17 mouse cellular contexts compared by ENCODE assay signal in genomic region chr14:46260291-46260980, GRCm38 (mm10).
DNase-seq lines count a peak whose midpoint lies in the region; ATAC-seq and TF ChIP-seq lines count a peak whose summit lies in the region.
"Had no signal": no experiment of that assay in that cellular context is flagged by ENCODE, and none has a peak within 500 bp of the region (broad histone marks: within the 10 kb centered on the region; RNA-seq: fewer than 3 reads in every experiment).

No protein-coding gene starts in this region.

- no peaks in the 10 kb centered on the region for H3K27me3 ChIP-seq in liver, embryonic 11.5 days (replicated peaks; ENCODE audit: control insufficient read depth, insufficient read depth, low read length)
- H3K27me3 ChIP-seq in kidney, embryonic 16.5 days (ENCODE audit: insufficient read depth, low read length), result no peaks in the 10 kb centered on the region
- H3K27me3 ChIP-seq in liver, embryonic 12.5 days (replicated peaks), result no peaks in the 10 kb centered on the region
- no peaks in the 10 kb centered on the region for H3K27me3 ChIP-seq in forebrain, postnatal 0 days (ENCODE audit: insufficient read depth, low read length)
- H3K27me3 ChIP-seq: CH12.LX; embryonic facial prominence, embryonic 12.5 days; limb, embryonic 15.5 days; neural tube, embryonic 12.5 days had no signal

- WGBS in liver, embryonic 11.5 days, result 77% methylated on average over 4 of the region's 4 CpGs
- 66% methylated on average over 4 of the region's 4 CpGs for WGBS in kidney, embryonic 16.5 days
- WGBS in liver, embryonic 12.5 days (ENCODE audit: insufficient replicate concordance), result 50% methylated on average over 4 of the region's 4 CpGs
- WGBS in forebrain, postnatal 0 days, result 73% methylated on average over 4 of the region's 4 CpGs

- H3K4me3 ChIP-seq in liver, embryonic 11.5 days (ENCODE audit: low read depth, low read length), result no peak overlapping the region
- no peak overlapping the region for H3K4me3 ChIP-seq in kidney, embryonic 16.5 days (ENCODE audit: low read length)
- no peak overlapping the region for H3K4me3 ChIP-seq in liver, embryonic 12.5 days
- no peak overlapping the region for H3K4me3 ChIP-seq in forebrain, postnatal 0 days (ENCODE audit: low read depth, low read length)
- H3K4me3 ChIP-seq: embryonic facial prominence, embryonic 12.5 days; heart, adult 2 months; limb, embryonic 15.5 days; neural tube, embryonic 12.5 days had no signal

- peak; percentile 5 for DNase-seq in liver
- DNase-seq in liver, embryonic 11.5 days (ENCODE audit: low spot score), result no peak
- DNase-seq in gastrocnemius, postnatal 25 days, result no peak
- no peak for DNase-seq in forebrain, postnatal 0 days
- no peak for DNase-seq in adrenal gland, adult 18-20 months (ENCODE audit: low spot score in 2 of 2)
- DNase-seq: adrenal gland, postnatal 25 days; cerebellum, adult 9-10 months; heart, adult 2 months; lung, postnatal 14 days; spleen, adult 18-20 months had no signal

- H3K4me2 ChIP-seq in liver, embryonic 11.5 days, result no peak overlapping the region
- no peak overlapping the region for H3K4me2 ChIP-seq in kidney, embryonic 16.5 days (replicated peaks; ENCODE audit: low read depth, low read length)
- H3K4me2 ChIP-seq in liver, embryonic 12.5 days, result no peak overlapping the region
- no peak overlapping the region for H3K4me2 ChIP-seq in forebrain, postnatal 0 days (ENCODE audit: low read depth)
- H3K4me2 ChIP-seq: embryonic facial prominence, embryonic 12.5 days; limb, embryonic 15.5 days; neural tube, embryonic 12.5 days had no signal

- H3K9ac ChIP-seq in liver, embryonic 11.5 days (ENCODE audit: low read depth, low read length), result no peak overlapping the region
- no peak overlapping the region for H3K9ac ChIP-seq in kidney, embryonic 16.5 days (replicated peaks; ENCODE audit: low read length)
- H3K9ac ChIP-seq in liver, embryonic 12.5 days, result no peak overlapping the region
- H3K9ac ChIP-seq in forebrain, postnatal 0 days, result no peak overlapping the region
- H3K9ac ChIP-seq: embryonic facial prominence, embryonic 12.5 days; limb, embryonic 15.5 days; neural tube, embryonic 12.5 days had no signal

- H3K36me3 ChIP-seq in liver, embryonic 11.5 days (ENCODE audit: control insufficient read depth, insufficient read depth, low read length), result no peaks in the 10 kb centered on the region
- no peaks in the 10 kb centered on the region for H3K36me3 ChIP-seq in kidney, embryonic 16.5 days (ENCODE audit: insufficient read depth, low read length)
- no peaks in the 10 kb centered on the region for H3K36me3 ChIP-seq in liver, embryonic 12.5 days
- no peaks in the 10 kb centered on the region for H3K36me3 ChIP-seq in forebrain, postnatal 0 days (ENCODE audit: insufficient read depth)
- H3K36me3 ChIP-seq: embryonic facial prominence, embryonic 12.5 days; limb, embryonic 15.5 days; neural tube, embryonic 12.5 days had no signal

- H3K27ac ChIP-seq in liver, embryonic 11.5 days (ENCODE audit: low read depth, low read length), result no peak overlapping the region
- peak overlapping the region; percentile 84; the same call in 1 of the 2 replicates for H3K27ac ChIP-seq in kidney, embryonic 16.5 days (ENCODE audit: low read length)
- no peak overlapping the region for H3K27ac ChIP-seq in liver, embryonic 12.5 days
- H3K27ac ChIP-seq in forebrain, postnatal 0 days (ENCODE audit: low read depth, low read length), result no peak overlapping the region
- H3K27ac ChIP-seq: embryonic facial prominence, embryonic 12.5 days; heart, adult 2 months; limb, embryonic 15.5 days; neural tube, embryonic 12.5 days had no signal

- H3K4me1 ChIP-seq in liver, embryonic 11.5 days (replicated peaks; ENCODE audit: control insufficient read depth, insufficient read depth, low read length), result no peaks in the 10 kb centered on the region
- 0 out of 2 replicates have a peak, but pooled peaks cover 5% of the 10 kb centered on the region for H3K4me1 ChIP-seq in kidney, embryonic 16.5 days (ENCODE audit: insufficient read depth, low read length)
- H3K4me1 ChIP-seq in liver, embryonic 12.5 days, result no peaks in the 10 kb centered on the region
- H3K4me1 ChIP-seq in forebrain, postnatal 0 days (ENCODE audit: insufficient read depth), result no peaks in the 10 kb centered on the region
- H3K4me1 ChIP-seq: embryonic facial prominence, embryonic 12.5 days; limb, embryonic 15.5 days; neural tube, embryonic 12.5 days had no signal

- TF ChIP-seq CTCF in forebrain, postnatal 0 days (IDR thresholded peaks at IDR 0.05; ENCODE audit: low read depth), result no peak

- H3K9me3 ChIP-seq in liver, embryonic 11.5 days (ENCODE audit: control insufficient read depth, low read length), result no peaks in the 10 kb centered on the region
- no peaks in the 10 kb centered on the region for H3K9me3 ChIP-seq in kidney, embryonic 16.5 days (ENCODE audit: low read length)
- no peaks in the 10 kb centered on the region for H3K9me3 ChIP-seq in liver, embryonic 12.5 days (replicated peaks)
- H3K9me3 ChIP-seq in forebrain, postnatal 0 days (ENCODE audit: low read length), result no peaks in the 10 kb centered on the region
- H3K9me3 ChIP-seq: embryonic facial prominence, embryonic 12.5 days; limb, embryonic 15.5 days; neural tube, embryonic 12.5 days had no signal

- no peak for ATAC-seq in liver, embryonic 11.5 days (replicated peaks; ENCODE audit: low FRiP score)
- ATAC-seq in kidney, embryonic 16.5 days (ENCODE audit: low FRiP score, low TSS enrichment), result peak; percentile 90
- ATAC-seq in liver, embryonic 12.5 days, result peak; percentile 47; the same call in 1 of the 2 replicates
- no peak for ATAC-seq in forebrain, postnatal 0 days
- ATAC-seq: activated CD4-positive, CD25-positive, alpha-beta regulatory T cell, adult 4 months had no signal

Comparison
In these comparisons a context has a peak if more than half of its experiments do, and no peak if none do; other contexts are left out.
1. ATAC-seq: peak in kidney, embryonic 16.5 days (single experiment) and liver, embryonic 12.5 days (single experiment); none in liver, embryonic 11.5 days (single experiment) and forebrain, postnatal 0 days (single experiment).